Mouse (Mus musculus) leukemia stem cell, adult 10-12 weeks (primary cell): Measurements from ENCODE around the gene Zfp595. TPM values are rescaled to one million over a fixed set of nuclear protein-coding genes. Genes with fewer than 3 reads are reported as not detected.

Experiments used
- polyA plus RNA-seq: library from polyadenylated mRNA; stranded (reverse); fragments of >175 nt; gene quantifications from 2 replicates; pipeline ENCODE4 v1.2.3, GENCODE M21; 2012; ENCODE audit warnings: low replicate concordance

The Zfp595 gene
- 0.16 and 0.20 TPM in 2 replicates for polyA plus RNA-seq

DNA sequence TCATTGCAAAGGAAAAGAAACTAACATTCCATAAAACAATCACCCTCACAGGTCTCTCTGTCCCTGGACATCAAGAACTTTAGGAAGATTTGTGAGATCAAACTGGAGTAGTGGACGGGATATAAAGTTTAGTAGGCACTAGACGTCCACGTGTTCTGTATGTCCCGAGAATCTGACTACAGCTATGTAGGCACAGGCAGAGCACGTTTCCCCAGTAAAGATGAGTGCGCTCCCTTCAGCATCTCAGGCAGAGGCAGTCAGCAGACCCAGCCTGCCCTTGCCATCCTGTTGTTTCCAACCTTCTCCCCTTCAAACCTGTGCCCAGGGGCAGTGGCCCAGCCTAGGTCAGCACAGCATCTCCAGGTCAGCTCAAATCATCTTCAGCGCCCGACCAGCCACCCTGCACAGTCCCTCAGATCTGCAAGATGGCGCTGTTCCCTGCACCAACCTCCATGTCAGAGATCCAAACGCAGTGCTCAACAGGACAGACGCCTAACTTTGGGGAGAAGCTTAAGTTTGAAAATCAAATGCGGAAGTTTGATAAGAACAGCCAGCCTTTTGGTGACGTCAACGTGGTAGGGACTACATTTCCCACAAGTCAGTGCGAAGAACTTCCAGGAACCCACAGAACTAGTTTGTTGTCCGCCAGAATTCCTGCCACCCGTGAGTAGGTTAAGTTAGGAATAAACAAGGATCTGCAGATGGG, at the start of gene Zfp595:
Gene Zfp595, minus strand, starts transcription at position 552 of the 706 bp plus-strand sequence.

DNA sequence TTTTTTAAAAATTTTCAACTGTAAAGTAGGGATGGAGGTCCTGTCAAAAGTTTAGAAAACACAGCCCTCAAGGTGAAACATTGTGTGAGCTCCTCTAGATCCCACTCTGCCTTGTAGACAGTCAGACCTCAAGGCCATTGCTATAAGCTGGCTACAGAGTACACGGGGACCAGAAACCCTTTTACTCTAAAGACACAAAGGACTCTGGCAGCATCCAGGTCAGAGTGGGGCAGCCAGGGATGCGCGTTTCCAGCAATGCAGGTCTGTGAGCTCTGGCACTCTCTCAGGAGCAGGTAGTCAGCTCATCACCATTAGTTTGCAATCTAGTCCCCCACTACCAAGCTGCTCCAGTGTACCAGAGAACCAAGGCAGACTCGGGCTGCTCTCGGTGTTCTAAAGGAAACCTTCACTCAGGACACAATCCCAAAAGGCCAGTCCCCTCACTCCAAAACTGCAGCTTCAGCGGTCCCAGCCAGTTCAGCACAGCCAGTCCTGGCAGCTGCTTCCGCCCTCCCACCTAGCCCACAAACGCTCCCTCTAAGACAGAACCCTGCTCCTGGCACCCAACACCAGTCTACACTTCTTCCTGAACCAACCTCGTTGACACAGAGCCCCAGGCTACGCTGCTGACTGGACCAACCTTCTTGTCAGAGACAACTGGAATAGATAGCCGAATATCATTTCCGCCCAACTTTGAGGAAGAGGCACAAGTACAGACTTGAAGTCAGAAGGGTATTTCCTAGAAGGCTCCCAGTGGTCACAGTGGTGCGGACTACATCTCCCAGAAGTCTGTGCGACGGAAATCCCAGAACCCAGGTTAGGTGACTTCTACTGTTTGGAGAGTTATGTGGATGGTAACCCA, 42.9 kb upstream of the Zfp595 start, which contains the start of the genes Gm28041 and Zfp456:
Gene Gm28041, minus strand, starts transcription at position 684 of the 862 bp plus-strand sequence.
Gene Zfp456, minus strand, starts transcription at position 761 of the 862 bp plus-strand sequence.

DNA sequence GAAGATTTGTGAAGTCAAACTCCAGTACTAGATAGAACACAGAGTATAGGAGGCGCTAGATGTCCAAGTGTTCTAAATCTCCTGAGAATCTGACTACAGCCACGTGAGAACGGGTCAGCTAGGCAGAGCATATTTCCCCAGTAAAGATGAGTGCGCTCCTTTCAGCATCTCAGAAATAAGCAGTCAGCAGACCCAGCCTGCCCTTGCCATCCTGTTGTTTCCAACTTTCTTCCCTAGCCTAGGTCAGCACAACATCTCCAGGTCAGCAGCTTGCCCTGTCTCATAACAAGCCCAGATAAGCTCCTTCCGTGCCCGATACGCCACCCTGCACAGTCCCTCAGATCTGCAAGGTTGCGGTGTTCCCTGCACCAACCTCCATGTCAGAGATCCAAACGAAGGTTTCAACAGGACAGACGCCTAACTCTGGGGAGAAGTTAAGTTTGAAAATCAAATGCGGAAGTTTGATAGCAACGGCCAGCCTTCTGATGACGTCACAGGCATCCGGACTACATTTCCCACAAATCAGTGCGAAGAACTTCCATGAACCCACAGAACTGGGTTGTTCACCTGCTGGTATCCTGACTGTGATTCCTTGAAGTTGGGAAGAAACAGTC, 27.9 kb upstream of the Zfp595 start, which contains the start of the genes Gm28044 and Zfp953:
Gene Gm28044, minus strand, starts transcription at position 406 of the 614 bp plus-strand sequence.
Gene Zfp953, minus strand, starts transcription at position 475 of the 614 bp plus-strand sequence.

DNA sequence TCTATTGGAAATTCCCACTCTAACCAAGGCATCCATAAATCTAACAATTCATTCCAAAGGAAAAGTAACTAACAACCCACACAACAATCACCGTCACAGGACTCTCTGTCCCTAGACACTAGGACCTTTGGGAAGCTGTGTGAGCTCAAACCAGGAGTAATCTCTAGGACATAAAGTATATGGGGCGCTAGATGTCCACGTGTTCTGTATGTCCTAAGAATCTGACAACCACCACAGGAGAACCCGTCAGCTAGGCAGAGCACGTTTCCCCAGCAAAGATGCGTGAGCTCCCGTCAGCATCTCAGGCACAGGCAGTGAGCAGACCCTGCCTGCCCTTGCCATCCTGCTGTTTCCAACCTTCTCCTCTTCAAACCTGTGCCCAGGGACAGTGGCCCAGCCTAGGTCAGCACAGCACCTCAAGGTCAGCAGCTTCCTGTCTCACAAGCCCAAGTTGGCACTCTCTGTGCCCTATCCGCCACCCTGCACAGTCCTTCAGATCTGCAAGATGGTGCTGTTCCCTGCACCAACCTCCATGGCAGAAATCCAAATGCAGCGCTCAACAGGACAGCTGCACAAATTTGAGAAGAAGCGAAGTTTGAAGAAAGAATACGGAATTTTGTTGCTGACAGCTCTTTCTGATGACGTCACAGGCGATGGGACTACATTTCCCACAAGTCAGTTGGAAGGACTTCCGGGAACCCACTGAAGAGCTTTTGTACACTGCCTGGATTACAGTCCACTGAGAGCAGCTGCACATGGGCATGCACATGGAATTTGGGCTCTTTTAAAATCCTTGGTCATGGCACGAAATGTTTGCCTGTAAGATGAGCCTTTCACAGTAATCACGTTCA, 26.3 kb downstream of the Zfp595 start, which contains the start of gene Zfp457:
Gene Zfp457, minus strand, starts transcription at position 664 of the 851 bp plus-strand sequence.

DNA sequence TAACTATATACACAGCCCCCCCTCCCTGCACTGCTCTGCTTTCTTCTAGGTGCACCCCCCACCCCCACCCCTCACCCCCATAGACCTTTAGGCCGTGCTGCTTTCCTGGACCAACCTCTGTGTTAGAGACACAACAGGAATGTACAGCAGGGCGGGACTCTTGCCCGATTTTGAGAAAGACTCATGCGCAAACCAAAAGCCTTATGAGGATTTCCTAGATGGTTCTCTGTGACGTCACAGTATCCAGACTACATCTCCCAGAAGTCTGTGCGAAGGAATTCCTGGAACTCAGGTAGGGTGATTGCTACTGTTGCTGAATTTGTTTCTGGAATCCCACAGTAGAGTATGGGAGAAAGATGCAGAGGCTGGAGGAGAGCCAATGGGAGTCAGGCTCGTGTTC, 54.1 kb downstream of the Zfp595 start, which contains the start of gene Zfp458:
Gene Zfp458, minus strand, starts transcription at position 153 of the 400 bp plus-strand sequence.

Other genes with a start within 250 kb of the Zfp595 start
- not detected in 2 replicates for gene Zfp708, start 234.6 kb downstream of the Zfp595 start, polyA plus RNA-seq
- gene Gm28557, start 224.0 kb downstream of the Zfp595 start, polyA plus RNA-seq = 0.16 TPM in 1 of 2 replicates, not detected in the other
- gene Rslcan18, start 216.3 kb downstream of the Zfp595 start, polyA plus RNA-seq = not detected in 2 replicates
- gene Zfp759, start 210.9 kb downstream of the Zfp595 start, polyA plus RNA-seq = 0.07 and 0.44 TPM in 2 replicates
- gene Rsl1, start 159.4 kb downstream of the Zfp595 start, polyA plus RNA-seq = 0.08 and 0.12 TPM in 2 replicates
- 0.18 TPM in 1 of 2 replicates, not detected in the other for gene Zfp455, start 138.1 kb downstream of the Zfp595 start, polyA plus RNA-seq
- 0.06 and 0.10 TPM in 2 replicates for gene Zfp458, start 54.1 kb downstream of the Zfp595 start, polyA plus RNA-seq
- gene Zfp457, start 26.1 kb downstream of the Zfp595 start, polyA plus RNA-seq = not detected in 2 replicates
- gene Gm28044, start 28.0 kb upstream of the Zfp595 start, polyA plus RNA-seq = not detected in 2 replicates
- gene Zfp953, start 28.0 kb upstream of the Zfp595 start, polyA plus RNA-seq = 0.25 TPM in 1 of 2 replicates, not detected in the other
- gene Gm28041, start 43.2 kb upstream of the Zfp595 start, polyA plus RNA-seq = not detected in 2 replicates
- 0.19 TPM in 1 of 2 replicates, not detected in the other for gene Zfp456, start 43.2 kb upstream of the Zfp595 start, polyA plus RNA-seq
- gene Zfp429, start 67.2 kb upstream of the Zfp595 start, polyA plus RNA-seq = 2.2 TPM in 1 of 2 replicates, not detected in the other
- 0.38 TPM in 1 of 2 replicates, not detected in the other for gene Zfp459, start 88.8 kb upstream of the Zfp595 start, polyA plus RNA-seq
- gene Zfp874a, start 119.1 kb upstream of the Zfp595 start, polyA plus RNA-seq = 0.36 TPM in 1 of 2 replicates, not detected in the other
- 0.07 and 0.36 TPM in 2 replicates for gene Zfp874b, start 151.7 kb upstream of the Zfp595 start, polyA plus RNA-seq
- gene Zfp58, start 168.0 kb upstream of the Zfp595 start, polyA plus RNA-seq = 0.20 TPM in 1 of 2 replicates, not detected in the other
- not detected in 2 replicates for gene Gm26965, start 193.6 kb upstream of the Zfp595 start, polyA plus RNA-seq
- 0.08 and 1.3 TPM in 2 replicates for gene Zfp87, start 193.6 kb upstream of the Zfp595 start, polyA plus RNA-seq
- gene Zfp748, start 221.3 kb upstream of the Zfp595 start, polyA plus RNA-seq = 0.14 and 0.32 TPM in 2 replicates